Mouse (Mus musculus) lung, embryonic 15.5 days (tissue): Measurements from ENCODE around the gene Wipf1. TPM values are rescaled to one million over a fixed set of nuclear protein-coding genes. Genes with fewer than 3 reads are reported as not detected.

Experiments
- ATAC-seq: fragments of 200-750 bp; cut with Nextera tagmentation; 2 replicates; pipeline ENCODE4 v1.8.0; 2017; ENCODE audit warnings: moderate number of reproducible peaks, borderline replicate concordance; ENCODE audit not compliant: low FRiP score, low TSS enrichment; ENCODE audit errors: extremely low read depth
- H3K27ac ChIP-seq: fragments of 300-500 bp; sonication (generic); 2 replicates; pipeline ENCODE4 v1.5.1; 2015; ENCODE audit warnings: moderate library complexity, mild to moderate bottlenecking, inconsistent platforms
- H3K27me3 ChIP-seq: fragments of 300-500 bp; sonication (generic); 2 replicates; pipeline ENCODE4 v1.6.1; 2015; ENCODE audit warnings: inconsistent platforms
- H3K36me3 ChIP-seq: fragments of 300-500 bp; sonication (generic); 2 replicates; pipeline ENCODE4 v1.6.1; 2015; ENCODE audit warnings: inconsistent platforms
- H3K4me1 ChIP-seq: fragments of 300-500 bp; sonication (generic); 2 replicates; pipeline ENCODE4 v1.6.1; 2015; ENCODE audit warnings: inconsistent platforms
- H3K4me2 ChIP-seq: fragments of 300-500 bp; sonication (generic); 2 replicates; pipeline ENCODE4 v1.6.1; 2015; ENCODE audit warnings: inconsistent platforms, mild to moderate bottlenecking, moderate library complexity
- H3K4me3 ChIP-seq: fragments of 300-500 bp; sonication (generic); 2 replicates; pipeline ENCODE4 v1.5.1; 2015; ENCODE audit warnings: mild to moderate bottlenecking, inconsistent platforms
- H3K9ac ChIP-seq: fragments of 300-500 bp; sonication (generic); 2 replicates; pipeline ENCODE4 v1.6.1; 2015; ENCODE audit warnings: inconsistent platforms
- H3K9me3 ChIP-seq: fragments of 300-500 bp; sonication (generic); 2 replicates; pipeline ENCODE4 v1.6.1; 2016; ENCODE audit warnings: inconsistent platforms
- WGBS: fragments of 180-500 bp; shearing (Covaris S2); methylation state at CpG from one replicate; pipeline ENCODE4 v1.1.7; 2015; 5-methylcytosine and 5-hydroxymethylcytosine counted together
- polyA plus RNA-seq: library from polyadenylated mRNA; unstranded; fragments of >200 nt; fragmentation: Nextera tagmentation; extraction: Ambion mirVana; gene quantifications from 2 replicates; pipeline ENCODE4 v1.2.1, GENCODE M21; 2015

Wipf1 gene
- polyA plus RNA-seq, 1 experiment from 2014 or later, result 10.2 TPM

DNA sequence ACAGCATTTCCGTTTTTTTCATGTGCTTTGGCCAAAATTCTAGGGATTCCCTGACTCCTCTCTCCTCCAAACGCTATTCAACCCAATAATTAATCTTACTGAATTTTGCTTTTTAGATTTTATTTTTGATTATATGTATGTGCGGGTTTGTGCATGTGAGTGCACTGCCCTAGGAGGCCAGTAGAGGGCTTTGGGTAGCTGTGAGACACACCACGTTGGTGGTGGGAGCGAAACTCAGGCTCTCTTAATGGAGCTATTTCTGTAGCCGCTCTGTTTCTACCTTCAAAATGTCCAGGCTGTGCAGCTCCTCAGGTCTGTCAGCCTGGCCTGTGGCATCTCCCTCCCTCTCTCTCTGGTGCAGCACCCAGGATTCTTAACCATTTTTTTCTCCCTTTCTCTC, 50.7 kb downstream of the Wipf1 start:
- WGBS, result 87% methylated on average over 6 of the region's 6 CpGs
- Histone ChIP-seq H3K9me3 (no peaks in the 10 kb centered on the region), H3K27me3 (no peaks in the 10 kb centered on the region), H3K36me3 (0 out of 2 replicates have a peak, but pooled peaks cover 3% of the 10 kb centered on the region), H3K27ac (no peak overlapping the region), H3K4me2 (no peak overlapping the region), H3K4me1 (peaks cover 8% of the 10 kb centered on the region), H3K9ac (no peak overlapping the region), H3K4me3 (no peak overlapping the region)
- no peak for ATAC-seq

DNA sequence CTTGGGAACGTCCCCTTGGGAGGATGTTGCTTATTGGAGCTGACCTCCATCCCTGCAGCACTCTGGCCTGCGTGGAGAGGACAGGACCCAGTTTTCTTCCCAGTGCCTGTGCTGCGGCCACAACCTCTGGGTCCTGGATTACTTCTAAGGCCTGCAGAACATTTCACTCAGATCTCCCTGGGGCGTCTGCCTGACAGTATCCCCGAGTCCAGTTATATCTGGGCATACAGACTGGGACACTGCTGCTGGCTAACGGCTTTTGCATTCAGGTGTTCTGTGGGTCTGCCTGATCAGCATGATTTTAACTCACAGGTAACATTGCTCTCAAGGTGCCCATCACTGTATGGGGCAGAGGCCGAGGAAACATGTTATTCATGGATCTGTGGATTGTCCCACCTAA, 52.0 kb downstream of the Wipf1 start:
- no peak overlapping the region for H3K4me3 ChIP-seq
- H3K4me2 ChIP-seq, result no peak overlapping the region
- no peaks in the 10 kb centered on the region for H3K27me3 ChIP-seq
- no peaks in the 10 kb centered on the region for H3K9me3 ChIP-seq
- H3K36me3 ChIP-seq, result 0 out of 2 replicates have a peak, but pooled peaks cover 3% of the 10 kb centered on the region
- no peak overlapping the region for H3K9ac ChIP-seq
- ATAC-seq, result no peak
- 81% methylated on average over 7 of the region's 7 CpGs for WGBS
- H3K4me1 ChIP-seq, result peaks cover 7% of the 10 kb centered on the region; the same call in 1 of the 2 replicates
- H3K27ac ChIP-seq, result no peak overlapping the region

DNA sequence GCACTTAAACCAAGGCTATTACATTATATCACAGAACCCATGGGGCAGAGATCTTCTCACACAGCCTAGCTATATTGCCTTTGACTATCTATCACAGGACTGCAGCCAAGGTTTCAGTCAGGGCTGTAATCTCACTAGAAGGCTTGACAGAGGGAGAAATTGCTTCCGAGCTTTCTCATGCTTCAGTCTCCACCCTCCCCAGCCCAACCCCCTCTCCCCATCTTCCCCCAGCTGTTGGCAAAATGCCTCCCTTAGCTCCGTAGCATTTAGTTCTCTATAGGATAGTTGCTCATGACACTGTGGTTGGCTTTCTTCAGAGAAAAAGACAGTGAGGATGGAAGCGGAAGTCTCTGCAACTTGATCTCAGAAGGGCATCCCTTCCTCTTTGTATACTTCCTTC, 54.0 kb downstream of the Wipf1 start:
- 0 out of 2 replicates have a peak overlapping the region, but pooled peaks have one; percentile 21 for H3K27ac ChIP-seq
- WGBS, result 32% methylated on average over 3 of the region's 3 CpGs
- H3K4me3 ChIP-seq, result no peak overlapping the region
- ATAC-seq, result peak; percentile 70; the same call in 1 of the 2 replicates
- H3K4me1 ChIP-seq, result peaks cover 7% of the 10 kb centered on the region; the same call in 1 of the 2 replicates
- H3K4me2 ChIP-seq, result no peak overlapping the region
- no peaks in the 10 kb centered on the region for H3K27me3 ChIP-seq
- no peak overlapping the region for H3K9ac ChIP-seq
- 0 out of 2 replicates have a peak, but pooled peaks cover 3% of the 10 kb centered on the region for H3K36me3 ChIP-seq
- no peaks in the 10 kb centered on the region for H3K9me3 ChIP-seq

DNA sequence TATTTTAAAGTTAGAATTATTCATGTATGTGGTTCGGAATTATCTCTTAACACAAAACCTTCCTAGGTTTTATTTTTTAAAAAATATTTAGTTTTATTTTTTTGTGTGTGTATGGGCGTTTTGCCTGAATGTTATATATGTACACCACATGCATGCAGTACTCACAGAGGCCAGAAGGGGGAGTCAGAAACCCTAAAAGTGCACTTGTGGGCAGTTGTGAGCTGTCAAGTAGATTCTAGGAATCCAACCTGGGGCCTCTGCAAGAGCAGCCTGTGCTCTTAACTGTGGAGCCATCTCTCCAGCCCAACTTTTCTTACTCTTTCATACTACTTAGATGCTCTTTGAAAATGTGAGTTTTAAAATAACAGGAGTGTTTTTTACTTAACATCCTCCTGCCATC, 57.4 kb downstream of the Wipf1 start:
- H3K36me3 ChIP-seq, result no peaks in the 10 kb centered on the region
- no peak for ATAC-seq
- H3K4me3 ChIP-seq, result no peak overlapping the region
- 96% methylated on average over 2 of the region's 2 CpGs for WGBS
- H3K4me2 ChIP-seq, result no peak overlapping the region
- H3K9me3 ChIP-seq, result no peaks in the 10 kb centered on the region
- no peak overlapping the region for H3K9ac ChIP-seq
- no peak overlapping the region for H3K27ac ChIP-seq
- H3K4me1 ChIP-seq, result peaks cover 7% of the 10 kb centered on the region; the same call in 1 of the 2 replicates
- H3K27me3 ChIP-seq, result no peaks in the 10 kb centered on the region

DNA sequence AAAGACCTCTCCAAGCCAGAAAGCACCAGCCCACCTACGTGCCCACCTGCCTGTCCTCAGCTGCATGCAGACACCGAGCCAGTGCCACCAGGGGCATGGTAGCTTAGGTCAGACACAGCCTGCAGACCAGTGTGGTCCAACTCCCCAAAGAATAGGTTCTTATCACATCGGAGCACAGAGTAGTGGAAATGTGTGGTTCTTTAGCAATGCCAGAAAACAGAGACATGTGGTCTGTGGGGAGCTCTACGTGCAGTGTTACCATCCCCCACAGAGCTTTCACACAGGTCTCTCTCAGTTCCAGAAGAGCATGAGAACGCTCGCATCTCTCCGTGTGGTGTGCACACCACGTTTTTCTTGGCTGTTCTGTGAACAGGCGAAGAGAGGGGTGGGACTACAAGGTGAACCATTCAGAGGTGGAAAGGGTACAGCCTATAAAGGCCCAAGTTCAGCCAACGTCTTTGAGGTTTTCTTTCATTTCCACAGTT, 59.3 kb downstream of the Wipf1 start:
- H3K27ac ChIP-seq, result no peak overlapping the region
- no peak overlapping the region for H3K4me3 ChIP-seq
- H3K36me3 ChIP-seq, result no peaks in the 10 kb centered on the region
- H3K9me3 ChIP-seq, result no peaks in the 10 kb centered on the region
- H3K4me1 ChIP-seq, result 0 out of 2 replicates have a peak, but pooled peaks cover under 1% of the 10 kb centered on the region
- no peak for ATAC-seq
- H3K27me3 ChIP-seq, result no peaks in the 10 kb centered on the region
- WGBS, result 76% methylated on average over 10 of the region's 10 CpGs
- H3K9ac ChIP-seq, result no peak overlapping the region
- no peak overlapping the region for H3K4me2 ChIP-seq

DNA sequence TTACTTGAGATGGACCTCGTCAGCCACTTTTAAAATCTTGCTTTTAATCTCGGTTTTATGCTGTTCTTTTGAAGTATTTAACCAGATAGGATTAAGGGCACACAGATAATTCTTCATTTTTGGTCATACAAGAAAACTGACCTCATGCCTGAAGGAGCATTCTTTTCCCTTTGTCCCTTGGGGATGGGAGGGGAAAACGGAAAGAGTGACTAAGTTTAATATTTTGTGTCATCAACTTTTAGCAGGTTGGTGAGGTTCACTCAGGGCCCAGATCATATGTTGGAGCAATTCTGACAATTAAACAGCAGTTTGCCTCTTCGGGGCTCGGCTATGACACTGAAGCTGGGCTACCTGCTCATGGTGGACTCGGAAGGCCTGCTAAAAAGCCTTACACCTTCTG, 60.0 kb downstream of the Wipf1 start:
- WGBS, result 83% methylated on average over 6 of the region's 6 CpGs
- H3K27ac ChIP-seq, result no peak overlapping the region
- ATAC-seq, result no peak

GRCm38 (mm10) chr2:73468993-73469392, 60.5 kb downstream of the Wipf1 start:
- Histone ChIP-seq H3K4me3 (no peak overlapping the region), H3K9ac (no peak overlapping the region), H3K9me3 (no peaks in the 10 kb centered on the region), H3K27ac (no peak overlapping the region), H3K27me3 (no peaks in the 10 kb centered on the region), H3K4me2 (no peak overlapping the region), H3K36me3 (no peaks in the 10 kb centered on the region), H3K4me1 (peaks cover under 1% of the 10 kb centered on the region)
- ATAC-seq, result no peak
- 87% methylated on average over 5 of the region's 5 CpGs for WGBS

More for the DNA sequence above, 60.0 kb downstream of the Wipf1 start:
- no peaks in the 10 kb centered on the region for H3K9me3 ChIP-seq
- H3K4me2 ChIP-seq, result no peak overlapping the region
- H3K4me3 ChIP-seq, result no peak overlapping the region
- no peak overlapping the region for H3K9ac ChIP-seq
- no peaks in the 10 kb centered on the region for H3K27me3 ChIP-seq
- H3K36me3 ChIP-seq, result no peaks in the 10 kb centered on the region
- no peaks in the 10 kb centered on the region for H3K4me1 ChIP-seq

- Histone ChIP-seq H3K27ac (no peak overlapping the region), H3K27me3 (no peaks in the 10 kb centered on the region), H3K36me3 (no peaks in the 10 kb centered on the region), H3K4me1 (peaks cover 13% of the 10 kb centered on the region), H3K9me3 (no peaks in the 10 kb centered on the region), H3K4me3 (no peak overlapping the region), H3K4me2 (no peak overlapping the region), H3K9ac (no peak overlapping the region)
- ATAC-seq, result no peak
- WGBS, result 63% methylated on average over 7 of the region's 7 CpGs
Observed at GRCm38 (mm10) chr2:73467071-73467851, 62.3 kb downstream of the Wipf1 start.

- H3K9me3 ChIP-seq, result no peaks in the 10 kb centered on the region
- H3K4me2 ChIP-seq, result no peak overlapping the region
- no peaks in the 10 kb centered on the region for H3K36me3 ChIP-seq
- H3K4me1 ChIP-seq, result peaks cover 13% of the 10 kb centered on the region
- WGBS, result 93% methylated on average over 10 of the region's 10 CpGs
- H3K27me3 ChIP-seq, result no peaks in the 10 kb centered on the region
- no peak overlapping the region for H3K4me3 ChIP-seq
- no peak for ATAC-seq
- H3K9ac ChIP-seq, result no peak overlapping the region
- H3K27ac ChIP-seq, result no peak overlapping the region
Observed at GRCm38 (mm10) chr2:73466481-73466880, 63.1 kb downstream of the Wipf1 start.

DNA sequence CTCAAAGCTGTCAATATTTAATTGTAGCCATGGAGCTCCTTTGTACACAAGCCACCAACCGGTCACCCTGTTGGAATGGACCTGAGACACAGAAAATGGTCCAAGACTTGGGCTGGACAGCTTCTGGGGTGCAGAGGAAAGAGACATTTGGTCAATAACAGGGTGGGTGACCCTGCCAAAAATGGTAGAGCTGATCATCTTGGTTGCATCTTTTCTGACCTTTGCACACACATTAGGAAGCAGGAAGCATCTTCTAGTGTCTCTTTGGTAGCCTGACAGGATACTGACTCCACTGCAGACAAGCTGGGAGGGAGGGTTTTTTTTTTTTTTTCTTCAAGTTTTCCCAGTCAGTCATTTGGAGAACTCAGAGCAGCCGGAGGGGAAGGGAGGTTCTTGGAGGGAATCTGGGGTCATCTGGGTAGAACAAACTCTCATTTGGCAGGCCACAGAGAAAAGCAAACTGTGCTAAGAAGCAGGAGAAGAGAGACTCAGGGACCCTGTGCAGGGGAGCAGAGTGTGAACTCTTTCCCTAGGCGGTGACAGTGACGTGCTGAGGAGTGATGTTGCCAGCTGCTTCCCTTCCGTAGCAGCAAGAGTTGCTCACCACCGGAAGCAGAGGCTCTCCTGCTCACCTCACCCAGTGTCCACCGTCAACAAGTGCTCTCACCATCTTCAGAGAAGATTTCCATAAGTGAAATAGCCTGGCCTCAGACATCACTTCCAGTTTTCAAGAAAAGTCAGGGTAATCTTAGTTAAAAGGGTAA, 65.9 kb downstream of the Wipf1 start:
- H3K4me1 ChIP-seq, result peaks cover 13% of the 10 kb centered on the region
- H3K27ac ChIP-seq, result peak overlapping the region; percentile 41; the same call in 1 of the 2 replicates
- 15% methylated on average over 7 of the region's 7 CpGs for WGBS
- ATAC-seq, result no peak; the same call in 1 of the 2 replicates
- no peaks in the 10 kb centered on the region for H3K36me3 ChIP-seq
- H3K9ac ChIP-seq, result no peak overlapping the region
- H3K9me3 ChIP-seq, result no peaks in the 10 kb centered on the region
- H3K4me3 ChIP-seq, result no peak overlapping the region
- no peak overlapping the region for H3K4me2 ChIP-seq
- no peaks in the 10 kb centered on the region for H3K27me3 ChIP-seq

GRCm38 (mm10) chr2:73462757-73463339, 66.7 kb downstream of the Wipf1 start:
- Histone ChIP-seq H3K27me3 (no peaks in the 10 kb centered on the region), H3K36me3 (no peaks in the 10 kb centered on the region), H3K4me3 (no peak overlapping the region), H3K9me3 (no peaks in the 10 kb centered on the region), H3K4me2 (no peak overlapping the region), H3K9ac (no peak overlapping the region), H3K4me1 (peaks cover 13% of the 10 kb centered on the region), H3K27ac (no peak overlapping the region)
- 79% methylated on average over 12 of the region's 12 CpGs for WGBS
- no peak for ATAC-seq
